Mouse (Mus musculus): ENCODE results near the gene Serhl. TPM values are rescaled to one million over a fixed set of nuclear protein-coding genes. Genes with fewer than 3 reads are reported as not detected.

Gene Serhl
- polyA plus RNA-seq, 1 experiment from 2014 or later: 83.5 TPM

DNA sequence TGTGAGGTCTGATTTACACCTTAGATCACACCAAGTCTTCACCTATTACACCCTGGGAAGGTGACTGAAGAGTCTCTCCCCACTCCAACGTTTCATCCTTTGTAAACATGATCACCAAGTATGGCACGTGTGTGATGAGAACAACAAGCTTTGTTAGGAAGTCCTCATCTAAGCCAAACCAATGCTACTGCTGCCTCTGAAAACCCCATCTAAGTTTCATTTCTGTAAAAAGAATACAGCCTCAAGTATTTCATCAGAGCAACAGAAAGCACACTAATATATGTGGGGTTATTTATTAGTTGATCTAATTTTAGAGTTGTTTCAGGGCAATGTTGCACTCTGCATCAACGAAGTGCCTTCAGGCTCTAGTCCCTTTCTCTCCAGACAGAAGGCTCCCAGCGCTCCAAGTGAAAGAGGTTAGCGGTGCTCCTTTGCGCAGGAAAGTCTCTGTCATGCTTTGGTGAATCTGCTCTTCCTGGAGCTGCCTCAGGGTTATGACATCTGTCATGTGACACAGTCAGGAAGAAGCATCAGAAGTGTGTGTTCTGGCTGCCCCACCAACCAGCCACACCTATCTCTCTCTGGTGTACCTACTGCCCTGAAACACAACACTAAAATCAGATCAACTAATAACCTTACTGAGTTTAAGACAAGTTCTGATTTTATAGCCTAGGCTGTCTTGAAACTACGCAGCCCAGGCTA, 40.4 kb downstream of the Serhl start:
- WGBS: 87% methylated on average over 7 of the region's 7 CpGs
- no peak overlapping the region for H3K9ac ChIP-seq (ENCODE audit: low read depth, low read length)
- no peaks in the 10 kb centered on the region for H3K9me3 ChIP-seq (replicated peaks; ENCODE audit: low read length)
- no peaks in the 10 kb centered on the region for H3K27me3 ChIP-seq (ENCODE audit: insufficient read depth, low read length)
- ATAC-seq (replicated peaks; ENCODE audit: low FRiP score, low read depth) (no peak; the same call in 1 of the 2 replicates), DNase-seq (ENCODE audit: low spot score) (no peak)
- H3K36me3 ChIP-seq (ENCODE audit: insufficient read depth, low read length): peaks cover 79% of the 10 kb centered on the region
- no peak for TF ChIP-seq CTCF (IDR thresholded peaks at IDR 0.05; ENCODE audit: low read depth)
- no peaks in the 10 kb centered on the region for H3K4me1 ChIP-seq (replicated peaks; ENCODE audit: insufficient read depth, low read length)
- no peak overlapping the region for H3K27ac ChIP-seq
- no peak overlapping the region for H3K4me2 ChIP-seq (ENCODE audit: low read length)
- no peak overlapping the region for H3K4me3 ChIP-seq (replicated peaks; ENCODE audit: low read depth, low read length)

DNA sequence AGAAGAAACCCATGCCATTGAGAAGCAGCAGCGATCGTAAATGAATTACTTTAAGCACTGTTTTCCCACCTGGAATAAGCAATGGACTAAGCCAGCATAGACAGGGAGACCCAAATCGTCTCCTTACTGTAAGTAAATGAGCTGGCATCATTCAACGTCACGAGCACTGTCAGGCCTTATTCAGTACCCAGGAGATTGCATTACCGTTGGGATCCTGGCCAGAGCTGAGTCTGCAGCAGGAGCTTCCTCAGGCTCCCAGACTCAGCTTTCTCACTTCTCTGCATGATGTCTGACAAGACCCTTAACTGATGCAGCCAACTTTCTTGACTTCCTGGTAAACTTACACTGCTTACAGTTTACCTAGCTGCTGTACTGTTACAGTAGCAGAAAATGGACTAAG, 45.4 kb downstream of the Serhl start:
- DNase-seq (ENCODE audit: low spot score) (no peak), ATAC-seq (replicated peaks; ENCODE audit: low FRiP score, low read depth) (no peak)
- Histone ChIP-seq H3K4me2 (ENCODE audit: low read length) (no peak overlapping the region), H3K4me3 (replicated peaks; ENCODE audit: low read depth, low read length) (no peak overlapping the region), H3K27me3 (ENCODE audit: insufficient read depth, low read length) (no peaks in the 10 kb centered on the region), H3K36me3 (ENCODE audit: insufficient read depth, low read length) (peaks cover 76% of the 10 kb centered on the region), H3K9ac (ENCODE audit: low read depth, low read length) (no peak overlapping the region), H3K27ac (no peak overlapping the region), H3K9me3 (replicated peaks; ENCODE audit: low read length) (no peaks in the 10 kb centered on the region), H3K4me1 (replicated peaks; ENCODE audit: insufficient read depth, low read length) (no peaks in the 10 kb centered on the region)
- no peak for TF ChIP-seq CTCF (IDR thresholded peaks at IDR 0.05; ENCODE audit: low read depth)
- 89% methylated on average over 6 of the region's 6 CpGs for WGBS

DNA sequence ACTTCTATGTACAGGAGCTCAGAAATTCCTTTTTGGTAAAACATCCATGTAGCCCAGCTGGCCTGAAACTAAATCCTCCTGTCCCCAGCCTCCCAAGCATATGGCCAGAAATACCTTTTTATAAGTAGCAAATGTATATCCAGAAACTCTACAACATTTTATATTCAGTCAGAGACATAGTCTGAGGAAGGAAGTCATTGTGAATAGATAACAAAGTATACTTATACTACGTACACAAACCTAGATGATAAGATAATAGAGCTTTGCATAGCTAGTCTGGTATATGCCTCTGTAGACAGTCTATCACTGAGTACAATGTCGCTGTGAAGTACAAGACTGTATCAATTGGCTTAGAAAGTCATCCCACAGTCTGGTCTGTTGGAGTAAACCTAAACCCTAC, 46.3 kb downstream of the Serhl start:
- H3K4me1 ChIP-seq (replicated peaks; ENCODE audit: insufficient read depth, low read length): no peaks in the 10 kb centered on the region
- TF ChIP-seq CTCF (IDR thresholded peaks at IDR 0.05; ENCODE audit: low read depth): no peak
- peaks cover 66% of the 10 kb centered on the region for H3K36me3 ChIP-seq (ENCODE audit: insufficient read depth, low read length)
- H3K27ac ChIP-seq: no peak overlapping the region
- H3K9me3 ChIP-seq (replicated peaks; ENCODE audit: low read length): no peaks in the 10 kb centered on the region
- ATAC-seq (replicated peaks; ENCODE audit: low FRiP score, low read depth) (no peak), DNase-seq (ENCODE audit: low spot score) (no peak)
- H3K4me2 ChIP-seq (ENCODE audit: low read length): no peak overlapping the region
- WGBS: 84% methylated on average over 2 of the region's 2 CpGs
- no peak overlapping the region for H3K9ac ChIP-seq (ENCODE audit: low read depth, low read length)
- H3K4me3 ChIP-seq (replicated peaks; ENCODE audit: low read depth, low read length): no peak overlapping the region
- no peaks in the 10 kb centered on the region for H3K27me3 ChIP-seq (ENCODE audit: insufficient read depth, low read length)

DNA sequence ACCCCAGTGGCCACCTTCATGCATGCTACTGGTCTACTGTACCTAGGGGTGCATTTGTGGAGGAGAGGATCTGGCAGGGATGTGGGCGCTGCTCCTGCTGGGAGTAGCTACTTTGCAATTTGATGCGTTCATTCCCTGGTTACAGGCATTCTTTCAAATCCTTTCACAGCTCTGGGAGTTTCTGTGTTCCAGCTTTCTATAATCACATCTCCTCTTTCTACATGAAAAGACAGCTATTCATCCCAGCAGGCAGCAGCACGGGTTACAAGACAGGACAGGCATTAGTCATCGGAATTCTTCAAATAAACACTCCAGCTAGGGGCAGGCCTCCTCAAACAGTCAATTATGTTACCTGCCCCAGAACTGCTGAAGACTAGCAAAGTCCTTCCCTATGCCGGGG, 53.6 kb downstream of the Serhl start:
- ATAC-seq (replicated peaks; ENCODE audit: low FRiP score, low read depth): no peak
- Histone ChIP-seq H3K27me3 (ENCODE audit: insufficient read depth, low read length) (no peaks in the 10 kb centered on the region), H3K4me1 (replicated peaks; ENCODE audit: insufficient read depth, low read length) (peaks cover 2% of the 10 kb centered on the region; the same call in 1 of the 2 replicates), H3K4me3 (replicated peaks; ENCODE audit: low read depth, low read length) (no peak overlapping the region), H3K4me2 (ENCODE audit: low read length) (no peak overlapping the region), H3K27ac (no peak overlapping the region), H3K36me3 (ENCODE audit: insufficient read depth, low read length) (0 out of 2 replicates have a peak, but pooled peaks cover 11% of the 10 kb centered on the region), H3K9me3 (replicated peaks; ENCODE audit: low read length) (no peaks in the 10 kb centered on the region), H3K9ac (ENCODE audit: low read depth, low read length) (no peak overlapping the region)
- WGBS: 52% methylated on average over 5 of the region's 5 CpGs
- TF ChIP-seq CTCF (IDR thresholded peaks at IDR 0.05; ENCODE audit: low read depth): no peak
- DNase-seq (ENCODE audit: low spot score): peak; percentile 8

DNA sequence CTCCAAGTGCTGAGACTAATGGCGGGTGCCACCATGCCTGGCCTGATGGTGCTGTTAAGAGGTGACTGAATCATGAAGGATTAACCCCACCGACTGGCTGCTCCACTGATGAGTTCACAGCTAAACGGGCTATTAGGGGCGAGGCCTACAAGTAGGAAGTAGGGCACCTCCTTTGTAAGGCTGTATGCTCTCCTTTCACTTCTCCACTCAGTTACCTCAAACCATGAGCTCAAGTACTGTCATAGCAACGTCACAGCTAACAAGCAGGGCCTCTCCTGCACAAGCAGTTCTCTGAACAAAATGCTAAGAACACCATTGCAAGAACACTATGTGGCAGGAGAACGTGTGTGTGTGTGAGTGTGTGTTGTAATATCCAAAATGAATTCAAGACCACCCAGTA, 56.2 kb downstream of the Serhl start:
- WGBS: 88% methylated on average over 6 of the region's 6 CpGs
- no peak for DNase-seq (ENCODE audit: low spot score)
- no peak overlapping the region for H3K4me2 ChIP-seq (ENCODE audit: low read length)

DNA sequence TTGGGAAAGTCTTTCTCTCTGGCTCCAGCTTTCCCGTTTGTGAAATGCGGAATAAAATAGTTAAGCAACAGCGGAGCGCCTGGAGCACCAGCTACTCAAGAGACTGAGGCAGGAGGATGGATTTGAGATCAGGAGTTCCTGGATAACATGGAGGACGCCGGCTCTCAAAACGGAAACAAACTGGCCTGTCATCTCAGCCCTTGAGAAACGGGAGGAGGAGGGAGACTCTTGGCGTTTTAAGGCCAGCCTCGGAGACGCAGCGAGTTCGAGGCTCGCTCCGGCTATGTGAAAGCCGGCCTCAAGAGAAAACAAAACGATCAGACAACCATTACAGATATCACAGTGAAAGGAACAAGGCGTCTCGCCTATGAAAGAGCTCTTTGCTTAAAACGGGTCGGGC, 59.1 kb downstream of the Serhl start:
- ATAC-seq (replicated peaks; ENCODE audit: low FRiP score, low read depth): no peak
- whole genome bisulfite sequencing: 3% methylated on average over 21 of the region's 21 CpGs
- no peaks in the 10 kb centered on the region for H3K9me3 ChIP-seq (replicated peaks; ENCODE audit: low read length)

More for the DNA sequence above, 56.2 kb downstream of the Serhl start:
- ATAC-seq (replicated peaks; ENCODE audit: low FRiP score, low read depth): no peak
- Histone ChIP-seq H3K27me3 (ENCODE audit: insufficient read depth, low read length) (no peaks in the 10 kb centered on the region), H3K27ac (no peak overlapping the region), H3K9me3 (replicated peaks; ENCODE audit: low read length) (no peaks in the 10 kb centered on the region), H3K4me1 (replicated peaks; ENCODE audit: insufficient read depth, low read length) (peaks cover 2% of the 10 kb centered on the region; the same call in 1 of the 2 replicates), H3K9ac (ENCODE audit: low read depth, low read length) (no peak overlapping the region), H3K36me3 (ENCODE audit: insufficient read depth, low read length) (0 out of 2 replicates have a peak, but pooled peaks cover 3% of the 10 kb centered on the region), H3K4me3 (replicated peaks; ENCODE audit: low read depth, low read length) (no peak overlapping the region)
- no peak for TF ChIP-seq CTCF (IDR thresholded peaks at IDR 0.05; ENCODE audit: low read depth)

More for the DNA sequence above, 59.1 kb downstream of the Serhl start:
- Histone ChIP-seq H3K4me2 (ENCODE audit: low read length) (peak overlapping the region; percentile 72), H3K27ac (peak overlapping the region; percentile 95), H3K4me3 (replicated peaks; ENCODE audit: low read depth, low read length) (peak overlapping the region; percentile 90), H3K27me3 (ENCODE audit: insufficient read depth, low read length) (no peaks in the 10 kb centered on the region), H3K9ac (ENCODE audit: low read depth, low read length) (peak overlapping the region; percentile 83), H3K36me3 (ENCODE audit: insufficient read depth, low read length) (peaks cover 9% of the 10 kb centered on the region; the same call in 1 of the 2 replicates), H3K4me1 (replicated peaks; ENCODE audit: insufficient read depth, low read length) (peaks cover 2% of the 10 kb centered on the region; the same call in 1 of the 2 replicates)
- peak; percentile 41 for DNase-seq (ENCODE audit: low spot score)
- no peak for TF ChIP-seq CTCF (IDR thresholded peaks at IDR 0.05; ENCODE audit: low read depth)
